Mouse (Mus musculus) neural tube, embryonic 15.5 days (tissue): ENCODE data around the gene Tpm1. TPM values are rescaled to one million over a fixed set of nuclear protein-coding genes. Genes with fewer than 3 reads are reported as not detected.

Source experiments
- ATAC-seq: fragments of 200-750 bp; cut with Nextera tagmentation; 2 replicates; pipeline ENCODE4 v1.8.0; 2017; ENCODE audit warnings: mild to moderate bottlenecking, moderate TSS enrichment, moderate library complexity; ENCODE audit not compliant: low FRiP score
- H3K27ac ChIP-seq: fragments of 300-500 bp; sonication (generic); replicated peaks from 2 replicates; pipeline ENCODE4 v1.5.1; 2015; ENCODE audit warnings: mild to moderate bottlenecking, inconsistent platforms
- H3K27me3 ChIP-seq: fragments of 300-500 bp; sonication (generic); replicated peaks from 2 replicates; pipeline ENCODE4 v1.6.1; 2015; ENCODE audit warnings: inconsistent platforms
- H3K36me3 ChIP-seq: fragments of 300-500 bp; sonication (generic); 2 replicates; pipeline ENCODE4 v1.6.1; 2015; ENCODE audit warnings: inconsistent platforms
- H3K4me1 ChIP-seq: fragments of 300-500 bp; sonication (generic); 2 replicates; pipeline ENCODE4 v1.6.1; 2015; ENCODE audit warnings: inconsistent platforms
- H3K4me2 ChIP-seq: fragments of 300-500 bp; sonication (generic); 2 replicates; pipeline ENCODE4 v1.6.1; 2015; ENCODE audit warnings: inconsistent platforms, mild to moderate bottlenecking, moderate library complexity
- H3K4me3 ChIP-seq: fragments of 300-500 bp; sonication (generic); replicated peaks from 2 replicates; pipeline ENCODE4 v1.5.1; 2015; ENCODE audit warnings: mild to moderate bottlenecking, inconsistent platforms
- H3K9ac ChIP-seq: fragments of 300-500 bp; sonication (generic); replicated peaks from 2 replicates; pipeline ENCODE4 v1.6.1; 2015; ENCODE audit warnings: mild to moderate bottlenecking, inconsistent platforms
- H3K9me3 ChIP-seq: fragments of 300-500 bp; sonication (generic); replicated peaks from 2 replicates; pipeline ENCODE4 v1.6.1; 2016; ENCODE audit warnings: inconsistent platforms
- WGBS: fragments of 180-500 bp; shearing (Covaris S2); methylation state at CpG from one replicate; pipeline ENCODE4 v1.1.7; 2015; ENCODE audit warnings: mixed read lengths; 5-methylcytosine and 5-hydroxymethylcytosine counted together
- polyA plus RNA-seq: library from polyadenylated mRNA; unstranded; fragments of >200 nt; fragmentation: Nextera tagmentation; extraction: Ambion mirVana; gene quantifications from 2 replicates; pipeline ENCODE4 v1.2.1, GENCODE M21; 2015

The Tpm1 gene
- polyA plus RNA-seq, 1 experiment from 2014 or later: 230 TPM

DNA sequence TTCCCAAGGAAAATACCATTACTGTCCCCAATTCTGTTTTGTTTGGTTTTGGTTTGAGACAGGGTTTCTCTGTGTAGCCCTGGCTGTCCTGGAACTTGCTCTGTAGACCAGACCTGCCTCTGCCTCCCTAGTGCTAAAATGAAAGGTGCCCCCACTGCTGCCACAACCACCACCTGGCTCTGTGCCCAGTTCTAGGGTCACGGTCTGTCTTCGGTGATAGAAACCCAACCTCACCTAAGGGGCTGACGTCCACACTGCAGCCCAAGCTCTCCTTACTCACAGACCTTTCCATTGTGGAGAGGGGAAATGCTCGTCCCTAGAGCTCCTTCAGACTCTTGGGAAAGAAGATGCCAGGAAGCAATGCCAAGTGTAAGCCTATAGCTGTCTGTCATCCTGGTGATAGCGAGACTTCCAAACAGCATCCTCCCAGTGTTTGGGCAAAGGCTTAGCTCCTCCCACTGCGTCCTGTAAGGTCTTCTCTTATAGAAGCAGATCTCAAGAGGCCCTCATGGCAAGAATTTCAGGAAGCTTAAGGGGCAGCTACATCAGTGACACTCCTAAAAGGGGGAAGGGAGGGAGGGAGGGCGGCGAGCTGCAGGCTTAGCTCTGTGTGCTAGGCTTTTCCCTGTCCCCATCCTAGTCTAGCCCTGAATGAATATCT is 57.3 kb downstream of the Tpm1 start:
- H3K4me3 ChIP-seq: no peak overlapping the region
- H3K27ac ChIP-seq: no peak overlapping the region
- H3K27me3 ChIP-seq: no peaks in the 10 kb centered on the region
- H3K9me3 ChIP-seq: no peaks in the 10 kb centered on the region
- no peak overlapping the region for H3K9ac ChIP-seq
- no peak overlapping the region for H3K4me2 ChIP-seq
- no peaks in the 10 kb centered on the region for H3K4me1 ChIP-seq
- 85% methylated on average over 8 of the region's 8 CpGs for WGBS
- ATAC-seq: no peak
- no peaks in the 10 kb centered on the region for H3K36me3 ChIP-seq

- Histone ChIP-seq H3K9me3 (no peaks in the 10 kb centered on the region), H3K4me3 (no peak overlapping the region), H3K27me3 (no peaks in the 10 kb centered on the region), H3K9ac (no peak overlapping the region), H3K4me1 (no peaks in the 10 kb centered on the region), H3K36me3 (no peaks in the 10 kb centered on the region), H3K27ac (no peak overlapping the region), H3K4me2 (no peak overlapping the region)
- 62% methylated on average over 9 of the region's 9 CpGs for WGBS
- no peak for ATAC-seq
Observed at GRCm38 (mm10) chr9:66991021-66991749, 58.0 kb downstream of the Tpm1 start.

DNA sequence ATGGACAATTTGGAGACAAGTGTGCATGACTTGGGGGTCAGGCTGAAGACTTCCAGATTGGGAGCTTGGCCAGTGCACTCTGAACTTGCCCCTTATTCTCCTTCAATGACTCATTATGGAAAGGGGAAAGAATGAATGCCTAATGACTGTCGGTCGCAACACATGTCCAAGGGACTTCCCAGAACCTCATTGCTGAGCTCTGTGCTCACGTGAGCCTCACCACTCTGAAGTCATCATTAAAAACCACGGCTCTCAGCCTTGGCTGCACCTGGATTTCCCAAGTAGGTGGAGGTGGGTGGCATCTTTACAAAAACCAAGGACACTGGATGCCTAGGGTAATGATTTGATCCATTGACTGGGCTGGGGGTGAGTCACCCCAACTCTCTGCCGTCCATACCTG is 59.2 kb downstream of the Tpm1 start:
- Histone ChIP-seq H3K27ac (no peak overlapping the region), H3K9me3 (no peaks in the 10 kb centered on the region), H3K9ac (no peak overlapping the region), H3K36me3 (no peaks in the 10 kb centered on the region), H3K4me1 (no peaks in the 10 kb centered on the region), H3K4me3 (no peak overlapping the region), H3K27me3 (no peaks in the 10 kb centered on the region), H3K4me2 (no peak overlapping the region)
- WGBS: 90% methylated on average over 5 of the region's 5 CpGs
- no peak for ATAC-seq

DNA sequence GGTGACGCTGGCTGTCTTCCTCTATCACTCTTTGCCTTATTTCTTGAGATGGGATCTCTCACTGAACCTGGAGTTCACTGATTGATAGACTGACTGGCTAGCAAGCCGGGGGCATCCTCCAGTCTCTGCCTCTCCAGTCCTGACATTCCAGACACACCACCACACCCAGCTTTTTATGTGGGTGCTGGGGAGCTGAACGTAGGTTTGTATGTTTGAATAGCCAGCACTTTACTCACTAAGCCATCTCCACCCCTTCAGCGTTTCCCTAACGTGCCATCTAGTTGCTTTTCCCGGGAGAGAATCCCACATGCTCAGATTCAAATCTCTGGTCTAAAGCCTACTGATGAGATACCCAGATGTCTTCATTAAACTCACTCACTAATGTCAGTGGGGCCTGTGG is 59.6 kb downstream of the Tpm1 start:
- no peak for ATAC-seq
- Histone ChIP-seq H3K9me3 (no peaks in the 10 kb centered on the region), H3K4me3 (no peak overlapping the region), H3K9ac (no peak overlapping the region), H3K27me3 (no peaks in the 10 kb centered on the region), H3K36me3 (no peaks in the 10 kb centered on the region), H3K4me1 (no peaks in the 10 kb centered on the region), H3K27ac (no peak overlapping the region), H3K4me2 (no peak overlapping the region)
- WGBS: 78% methylated on average over 6 of the region's 6 CpGs

DNA sequence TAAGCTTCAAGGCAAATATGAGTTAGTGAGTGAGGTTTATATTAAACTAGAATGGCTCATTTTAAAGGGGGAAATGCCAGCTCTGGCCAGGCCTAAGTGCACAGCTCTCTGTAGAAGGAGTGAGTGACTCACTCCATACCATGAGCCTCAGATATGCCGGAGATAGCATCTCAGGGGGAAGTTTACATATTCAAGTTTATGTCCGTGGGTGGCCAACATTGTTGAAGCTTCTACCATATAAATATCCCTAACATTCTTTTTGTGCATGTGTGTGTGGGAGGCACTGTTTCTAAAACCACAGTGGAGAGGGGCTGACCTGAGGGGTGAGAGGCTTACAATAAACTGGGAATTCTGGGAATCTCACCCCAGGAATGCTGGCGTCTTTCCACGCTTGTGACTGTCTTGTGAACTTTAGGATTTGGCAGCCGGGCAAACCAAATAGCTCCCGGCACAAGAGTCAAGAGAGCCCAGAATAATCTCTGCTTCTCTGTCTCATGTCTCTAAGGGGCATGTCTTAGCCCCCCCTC is 60.3 kb downstream of the Tpm1 start:
- no peak overlapping the region for H3K4me2 ChIP-seq
- no peaks in the 10 kb centered on the region for H3K27me3 ChIP-seq
- no peak overlapping the region for H3K27ac ChIP-seq
- no peaks in the 10 kb centered on the region for H3K9me3 ChIP-seq
- 50% methylated on average over 6 of the region's 6 CpGs for WGBS
- no peak for ATAC-seq
- no peak overlapping the region for H3K9ac ChIP-seq
- no peak overlapping the region for H3K4me3 ChIP-seq
- no peaks in the 10 kb centered on the region for H3K4me1 ChIP-seq
- no peaks in the 10 kb centered on the region for H3K36me3 ChIP-seq

DNA sequence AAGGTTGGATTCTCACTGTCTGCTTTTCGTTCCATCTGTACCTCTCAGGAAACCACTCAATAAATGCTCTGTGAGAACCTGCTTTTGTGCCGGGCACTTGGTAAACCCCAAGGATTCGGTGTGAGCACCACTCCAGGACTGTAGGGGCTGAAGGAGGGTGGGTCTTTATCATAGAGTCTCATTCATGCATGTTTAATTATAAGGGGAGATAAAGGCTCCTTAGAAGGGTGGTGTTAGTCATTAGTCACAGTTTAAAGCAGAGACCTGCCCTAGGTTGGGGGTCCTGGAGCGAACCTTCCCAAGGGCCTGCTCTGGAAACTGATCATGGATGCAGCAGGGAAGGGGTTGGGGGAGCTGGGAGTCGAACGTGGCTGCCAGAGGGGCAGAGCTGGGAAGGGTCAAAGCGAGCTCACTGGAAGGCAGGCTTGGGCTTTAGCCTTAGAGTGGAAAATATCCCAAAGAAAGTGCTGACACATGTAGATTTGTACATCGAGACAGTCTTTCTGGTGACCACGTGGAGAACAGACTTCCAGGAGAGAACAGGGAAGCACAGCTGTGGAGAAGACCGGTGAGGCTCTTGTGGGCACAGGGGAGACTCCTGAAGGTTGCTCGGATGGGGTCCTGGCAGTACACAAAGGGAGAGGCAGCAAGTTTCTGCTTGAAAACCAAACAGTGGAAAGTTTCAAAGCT is 60.9 kb downstream of the Tpm1 start:
- Histone ChIP-seq H3K4me1 (no peaks in the 10 kb centered on the region), H3K4me3 (no peak overlapping the region), H3K9me3 (no peaks in the 10 kb centered on the region), H3K27me3 (no peaks in the 10 kb centered on the region), H3K27ac (no peak overlapping the region; the same call in 1 of the 2 replicates), H3K9ac (no peak overlapping the region), H3K36me3 (no peaks in the 10 kb centered on the region), H3K4me2 (no peak overlapping the region)
- ATAC-seq: no peak
- WGBS: 73% methylated on average over 11 of the region's 11 CpGs

DNA sequence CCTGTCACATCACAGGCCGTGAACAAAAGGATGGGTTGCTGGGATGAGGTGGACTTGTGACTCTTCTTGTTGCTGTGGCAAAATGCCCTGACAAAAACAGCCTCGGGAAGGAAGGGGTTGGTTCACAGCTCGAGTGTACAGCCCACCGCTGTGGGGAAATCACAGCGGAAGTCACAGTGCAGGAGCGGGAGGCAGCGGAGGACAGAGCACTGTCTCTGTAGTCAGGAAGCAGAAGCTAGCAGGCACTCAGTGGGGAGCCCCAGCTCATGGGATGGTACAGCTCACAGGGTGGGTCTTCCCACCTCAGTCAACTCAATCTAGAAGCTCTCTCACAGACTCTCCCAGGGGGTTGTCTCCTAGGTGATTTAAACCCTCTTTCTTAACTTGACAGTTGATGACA is 63.8 kb downstream of the Tpm1 start:
- H3K9me3 ChIP-seq: no peaks in the 10 kb centered on the region

DNA sequence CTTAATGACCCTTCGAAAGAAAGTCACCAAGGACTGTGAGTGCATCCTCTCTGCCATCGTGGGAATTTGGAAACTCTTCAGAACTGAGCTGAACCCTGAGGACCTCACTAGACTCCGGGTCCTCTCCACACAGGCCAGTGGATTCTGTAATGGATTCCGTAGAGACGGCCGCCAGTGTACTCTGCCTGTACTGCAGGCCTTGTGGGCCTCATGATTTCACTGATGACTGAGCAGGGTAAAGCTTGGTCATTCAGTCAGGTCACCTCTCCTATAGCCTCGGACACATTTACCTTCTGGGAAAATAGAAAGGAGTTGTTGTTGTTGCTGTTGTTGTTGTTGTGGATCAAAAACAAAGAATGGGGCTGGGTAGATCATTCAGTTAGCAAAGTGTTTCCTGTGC is 67.1 kb downstream of the Tpm1 start:
- Histone ChIP-seq H3K36me3 (no peaks in the 10 kb centered on the region), H3K9ac (no peak overlapping the region), H3K9me3 (no peaks in the 10 kb centered on the region), H3K4me3 (no peak overlapping the region), H3K4me1 (no peaks in the 10 kb centered on the region), H3K27ac (no peak overlapping the region), H3K4me2 (no peak overlapping the region), H3K27me3 (no peaks in the 10 kb centered on the region)
- no peak for ATAC-seq
- WGBS: 76% methylated on average over 7 of the region's 7 CpGs

More for the DNA sequence above, 63.8 kb downstream of the Tpm1 start:
- no peak overlapping the region for H3K27ac ChIP-seq
- no peak for ATAC-seq
- 74% methylated on average over 7 of the region's 7 CpGs for WGBS
- no peaks in the 10 kb centered on the region for H3K4me1 ChIP-seq
- no peak overlapping the region for H3K4me2 ChIP-seq
- no peaks in the 10 kb centered on the region for H3K27me3 ChIP-seq
- no peak overlapping the region for H3K9ac ChIP-seq
- H3K36me3 ChIP-seq: no peaks in the 10 kb centered on the region
- no peak overlapping the region for H3K4me3 ChIP-seq

DNA sequence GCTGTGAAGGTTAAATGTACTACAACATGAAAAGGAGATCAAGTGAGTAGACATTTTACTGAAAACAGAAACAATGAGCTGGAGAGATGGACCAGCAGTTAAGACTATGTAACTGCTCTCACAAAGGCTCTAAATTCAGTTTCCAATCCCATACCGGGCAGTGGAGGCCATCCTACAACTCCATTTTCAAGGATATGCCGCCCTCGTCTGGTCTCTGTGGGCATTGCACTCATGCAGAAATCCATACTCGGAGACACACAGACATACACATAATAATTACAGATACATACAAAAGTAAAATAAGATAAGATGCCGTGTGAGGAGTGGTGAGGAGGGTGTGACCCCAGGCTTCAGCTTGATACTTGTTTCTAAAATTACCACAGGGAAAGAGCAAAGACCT is 68.7 kb downstream of the Tpm1 start:
- no peaks in the 10 kb centered on the region for H3K9me3 ChIP-seq
- 14% methylated on average over 5 of the region's 5 CpGs for WGBS
- ATAC-seq: no peak
- no peaks in the 10 kb centered on the region for H3K36me3 ChIP-seq
- no peak overlapping the region for H3K4me3 ChIP-seq
- no peaks in the 10 kb centered on the region for H3K27me3 ChIP-seq
- H3K4me1 ChIP-seq: peaks cover 5% of the 10 kb centered on the region
- no peak overlapping the region for H3K27ac ChIP-seq
- H3K9ac ChIP-seq: no peak overlapping the region
- no peak overlapping the region for H3K4me2 ChIP-seq

- no peak overlapping the region for H3K4me3 ChIP-seq
- no peak overlapping the region for H3K9ac ChIP-seq
- H3K4me2 ChIP-seq: no peak overlapping the region
- no peaks in the 10 kb centered on the region for H3K27me3 ChIP-seq
- WGBS: 85% methylated on average over 1 of the region's 1 CpGs
- no peaks in the 10 kb centered on the region for H3K36me3 ChIP-seq
- H3K4me1 ChIP-seq: peaks cover 14% of the 10 kb centered on the region
- ATAC-seq: no peak
- H3K27ac ChIP-seq: no peak overlapping the region
- H3K9me3 ChIP-seq: no peaks in the 10 kb centered on the region
Observed at GRCm38 (mm10) chr9:66978468-66978867, 70.7 kb downstream of the Tpm1 start.

GRCm38 (mm10) chr9:66977982-66978381 is 71.2 kb downstream of the Tpm1 start:
- ATAC-seq: no peak
- H3K4me3 ChIP-seq: no peak overlapping the region
- H3K9me3 ChIP-seq: no peaks in the 10 kb centered on the region
- peaks cover 14% of the 10 kb centered on the region for H3K4me1 ChIP-seq
- H3K36me3 ChIP-seq: no peaks in the 10 kb centered on the region
- no peaks in the 10 kb centered on the region for H3K27me3 ChIP-seq
- no peak overlapping the region for H3K9ac ChIP-seq
- no peak overlapping the region for H3K4me2 ChIP-seq
- H3K27ac ChIP-seq: no peak overlapping the region
- 88% methylated on average over 1 of the region's 1 CpGs for WGBS

- H3K4me2 ChIP-seq: no peak overlapping the region
- no peak for ATAC-seq
- H3K27ac ChIP-seq: no peak overlapping the region
- no peak overlapping the region for H3K9ac ChIP-seq
- 81% methylated on average over 5 of the region's 5 CpGs for WGBS
- H3K4me1 ChIP-seq: peaks cover 14% of the 10 kb centered on the region
- no peaks in the 10 kb centered on the region for H3K9me3 ChIP-seq
- H3K36me3 ChIP-seq: no peaks in the 10 kb centered on the region
- no peaks in the 10 kb centered on the region for H3K27me3 ChIP-seq
- no peak overlapping the region for H3K4me3 ChIP-seq
Observed at GRCm38 (mm10) chr9:66977121-66977520, 72.1 kb downstream of the Tpm1 start.
